ENCODE assay signal across 8 mouse cellular contexts in genomic region chr2:163719616-163720015, GRCm38 (mm10). TPM values are rescaled to one million over a fixed set of nuclear protein-coding genes. Genes with fewer than 3 reads are reported as not detected.
DNase-seq lines count a peak whose midpoint lies in the region; ATAC-seq and TF ChIP-seq lines count a peak whose summit lies in the region.

No protein-coding gene starts in this region.

- 40% methylated on average over 4 of the region's 4 CpGs for WGBS in forebrain, embryonic 15.5 days

- no peak overlapping the region for H3K4me3 ChIP-seq in left cerebral cortex, adult 2 months
- H3K4me3 ChIP-seq in forebrain, embryonic 15.5 days, result no peak overlapping the region

- H3K9me3 ChIP-seq in forebrain, embryonic 15.5 days, result no peaks in the 10 kb centered on the region

- peaks cover 32% of the 10 kb centered on the region for H3K4me1 ChIP-seq in forebrain, embryonic 15.5 days

- no peak overlapping the region for H3K4me2 ChIP-seq in forebrain, embryonic 15.5 days (replicated peaks)

- peak; percentile 63 for DNase-seq in cerebellum, adult 9-11 months
- no peak for DNase-seq in cerebellum, adult 8-10 months
- DNase-seq in left cerebral cortex, adult 2 months (ENCODE audit: extremely low spot score in 1 of 2, low spot score in 2 of 2), result no peak
- DNase-seq in left cerebral cortex, adult 8-10 months (ENCODE audit: low spot score in 2 of 2), result no peak
- DNase-seq in adrenal gland, adult 2 months, result no peak
- no peak for DNase-seq in right cerebral cortex, postnatal 36 days (ENCODE audit: low spot score in 2 of 2)

- intact Hi-C loops in left cerebral cortex, adult 2 months (cut with DNase I), result loop anchor here (1.0 to 2.0 kb wide), 5 partner anchors 35 to 184 kb away; partner anchors contain the start of genes Pkig and Serinc3

- no peak for TF ChIP-seq CTCF in left cerebral cortex, adult 2 months (IDR thresholded peaks at IDR 0.05)

- no peaks in the 10 kb centered on the region for H3K27me3 ChIP-seq in forebrain, embryonic 15.5 days

- H3K36me3 ChIP-seq in forebrain, embryonic 15.5 days, result no peaks in the 10 kb centered on the region

- H3K9ac ChIP-seq in forebrain, embryonic 15.5 days (replicated peaks), result no peak overlapping the region

- peak; percentile 47 for ATAC-seq in forebrain, embryonic 15.5 days (replicated peaks)
- ATAC-seq in megakaryocyte-erythroid progenitor cell, adult 5-6 weeks (replicated peaks; ENCODE audit: low FRiP score, low TSS enrichment, poor library complexity, severe bottlenecking), result 0 out of 2 replicates have a peak, but pooled peaks have one; percentile 1

- peak overlapping the region; percentile 81 for H3K27ac ChIP-seq in left cerebral cortex, adult 2 months
- no peak overlapping the region for H3K27ac ChIP-seq in forebrain, embryonic 15.5 days (replicated peaks)

RNA-seq across cellular contexts. Expression of gene Ada, which starts 30.4 kb away (rescaled TPM):
- under 1 TPM; 0.79 to 0.93 TPM for total RNA-seq in left cerebral cortex, adult 2 months (2021)
- total RNA-seq in left cerebral cortex, adult 8-10 months (2022), result 1 to 10 TPM; 1.4 to 2.0 (median 1.5) TPM
- polyA plus RNA-seq in forebrain, embryonic 15.5 days (2015; fragmentation: Nextera tagmentation; extraction: Ambion mirVana), result 4.0 and 4.8 TPM in 2 replicates
- total RNA-seq in megakaryocyte-erythroid progenitor cell, adult 5-6 weeks (2014; fragmentation: Nextera tagmentation), result 8.0 and 10.6 TPM in 2 replicates
- total RNA-seq in megakaryocyte-erythroid progenitor cell, adult 5-6 weeks (2017), result 9.1 and 14.4 TPM in 2 replicates
- 1 to 10 TPM; 4.1 to 5.5 TPM for total RNA-seq in adrenal gland, adult 2 months (2021)
- polyA plus RNA-seq in adrenal gland, adult 2 months (2012; rRNA removed), result 0.65 and 0.69 TPM in 2 replicates
